Mouse (Mus musculus): ENCODE data around the gene Gtsf1l. TPM values are rescaled to one million over a fixed set of nuclear protein-coding genes. Genes with fewer than 3 reads are reported as not detected.
A peak's percentile ranks its signal among the peaks of the same experiment; 100 is the strongest.

Gtsf1l gene
- not detected for total RNA-seq (2021)

DNA sequence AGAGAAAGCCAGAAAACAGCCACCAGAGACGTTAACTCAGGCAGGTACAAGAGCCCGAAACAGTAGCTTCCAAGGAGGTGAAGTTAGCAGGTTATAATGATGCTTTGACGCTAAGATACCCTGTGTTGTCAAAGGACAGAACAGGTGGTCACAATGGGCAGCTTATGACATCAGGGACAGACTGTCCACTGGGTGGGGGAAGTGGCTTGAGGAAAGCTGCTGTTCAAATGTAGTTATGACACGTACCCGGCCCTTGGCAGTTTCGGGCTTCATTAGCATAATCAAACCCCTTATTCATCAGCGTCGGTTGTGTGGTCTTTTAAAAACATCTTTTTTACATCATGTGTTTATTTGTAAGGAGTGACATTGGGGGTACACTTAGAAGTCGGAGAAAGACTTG, at the start of gene Gtsf1l:
Gtsf1l (minus strand) TSS at position 128 of the 400 bp plus-strand sequence.
- no peak for DNase-seq

DNA sequence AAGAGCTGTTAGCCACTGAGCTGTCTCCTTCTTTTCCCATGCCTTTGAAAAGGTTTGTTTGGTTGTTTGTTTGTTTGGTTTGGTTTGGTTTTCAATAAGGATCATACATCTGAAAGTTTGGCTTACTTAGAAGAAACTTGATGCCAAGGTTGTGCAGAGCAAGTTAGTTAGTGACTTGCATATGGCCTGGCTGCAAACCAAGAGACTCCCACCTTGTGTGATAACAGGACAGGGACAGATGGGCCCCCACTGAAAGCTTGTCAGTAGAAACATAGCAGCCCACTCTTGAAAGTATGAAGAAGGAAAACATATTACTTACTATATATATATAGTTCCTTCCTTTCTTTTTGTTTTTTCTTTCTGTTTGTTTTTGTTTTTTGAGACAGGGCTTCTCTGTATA, 49.3 kb upstream of the Gtsf1l start:
- no peak for DNase-seq

DNA sequence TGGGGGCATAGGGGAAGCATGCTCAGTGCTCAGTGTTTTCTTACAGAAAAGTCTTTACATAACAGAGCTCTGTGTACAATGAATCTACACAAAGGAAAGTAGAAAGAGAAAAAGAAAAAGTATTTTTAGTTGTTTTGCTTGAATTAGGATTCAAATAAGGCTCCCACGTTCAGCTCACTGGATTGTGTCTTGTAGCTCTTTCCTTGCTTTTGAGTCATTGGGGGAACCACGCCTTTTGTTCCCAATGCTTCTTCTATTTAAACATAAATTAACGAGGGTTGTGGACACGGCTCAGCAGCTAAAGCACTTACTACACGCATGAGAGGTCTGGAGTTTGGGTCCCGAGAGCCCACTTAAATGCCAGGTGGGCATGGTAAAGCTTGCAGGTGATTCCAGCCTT, 48.3 kb upstream of the Gtsf1l start:
- no peak for DNase-seq

GRCm38 (mm10) chr2:163132314-163132713, 44.7 kb upstream of the Gtsf1l start:
- no peak for DNase-seq

DNA sequence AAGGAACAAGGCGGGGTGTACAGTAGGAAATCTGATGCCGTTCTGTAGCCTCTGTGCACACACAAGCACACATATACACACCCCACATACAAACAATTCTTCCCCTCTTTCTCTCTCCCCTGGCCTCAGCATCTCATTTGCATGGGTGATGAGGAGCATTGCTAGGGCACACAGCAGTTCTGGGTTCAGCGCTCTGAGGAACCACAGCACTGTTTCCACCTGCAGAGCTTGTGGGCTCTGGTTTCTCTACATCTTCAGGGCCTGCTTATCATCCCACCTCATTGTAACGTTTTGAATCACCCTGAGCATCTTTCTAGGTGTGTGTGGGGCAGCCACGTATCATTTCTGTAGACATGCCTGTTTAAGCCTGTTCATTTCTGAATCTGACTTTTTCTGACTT, 43.2 kb upstream of the Gtsf1l start:
- DNase-seq = no peak

- no peak for DNase-seq
These were observed 35.8 kb upstream of the Gtsf1l start for GRCm38 (mm10) chr2:163123496-163123895.

GRCm38 (mm10) chr2:163122319-163122718, 34.7 kb upstream of the Gtsf1l start:
- DNase-seq = peak; percentile 80

DNA sequence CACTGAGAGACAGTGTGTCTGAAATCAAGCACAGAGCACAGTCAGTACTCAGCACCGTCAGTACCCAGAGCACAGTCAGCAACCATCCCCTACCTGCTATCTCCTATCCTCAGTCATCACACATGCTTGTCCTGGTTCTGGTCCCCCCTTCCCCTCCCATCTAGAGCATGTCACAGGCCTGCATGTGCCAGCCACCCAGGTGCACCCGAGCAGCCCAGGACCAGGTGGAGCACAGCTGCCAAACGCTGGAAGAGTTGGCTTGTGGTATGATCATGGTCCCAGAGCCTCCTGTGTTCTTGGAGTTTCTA, 33.7 kb upstream of the Gtsf1l start:
- DNase-seq = no peak

GRCm38 (mm10) chr2:163120626-163121352, 33.1 kb upstream of the Gtsf1l start:
- no peak for DNase-seq

- no peak for DNase-seq
These were observed 24.0 kb upstream of the Gtsf1l start for GRCm38 (mm10) chr2:163111413-163112201.

- no peak for DNase-seq
These were observed 23.1 kb upstream of the Gtsf1l start for GRCm38 (mm10) chr2:163110706-163111105.

GRCm38 (mm10) chr2:163108385-163108784, 20.7 kb upstream of the Gtsf1l start:
- DNase-seq = no peak

DNA sequence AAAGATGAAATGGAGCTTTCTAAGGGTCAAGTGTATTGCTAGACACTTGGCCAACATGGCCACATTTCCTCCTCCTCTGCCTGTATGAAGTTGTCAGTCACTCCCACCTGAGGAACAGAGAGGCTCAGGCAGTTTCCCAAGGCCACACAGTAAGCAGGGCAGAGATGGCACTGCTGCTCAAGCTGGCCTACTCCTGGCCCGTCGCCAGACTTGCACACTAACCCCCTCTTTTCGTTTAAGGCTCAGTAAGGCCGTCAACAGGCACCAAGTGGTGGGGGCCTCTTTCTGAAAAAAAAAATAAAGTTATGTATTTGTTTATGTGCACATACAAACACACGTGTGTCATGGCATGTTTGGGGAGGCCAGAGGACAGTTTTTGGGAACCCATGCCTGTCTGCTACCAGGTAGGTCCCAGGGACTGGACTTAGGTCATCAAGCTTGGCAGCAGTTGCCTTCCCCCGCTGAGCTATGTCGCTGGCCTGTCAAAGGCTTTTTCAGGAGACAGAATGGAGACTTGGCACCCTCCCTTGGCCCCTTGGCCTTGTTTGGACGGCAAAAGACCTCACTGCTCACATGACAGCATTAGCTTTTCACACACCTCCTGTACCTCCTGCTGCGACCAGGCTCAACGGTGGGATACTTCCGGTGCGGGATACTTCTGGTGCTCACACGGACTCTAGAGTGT, 16.6 kb upstream of the Gtsf1l start:
- DNase-seq = peak; percentile 31

- no peak for DNase-seq
These were observed 15.4 kb upstream of the Gtsf1l start for GRCm38 (mm10) chr2:163102900-163103653.

GRCm38 (mm10) chr2:163102216-163102615, 14.6 kb upstream of the Gtsf1l start:
- no peak for DNase-seq

DNA sequence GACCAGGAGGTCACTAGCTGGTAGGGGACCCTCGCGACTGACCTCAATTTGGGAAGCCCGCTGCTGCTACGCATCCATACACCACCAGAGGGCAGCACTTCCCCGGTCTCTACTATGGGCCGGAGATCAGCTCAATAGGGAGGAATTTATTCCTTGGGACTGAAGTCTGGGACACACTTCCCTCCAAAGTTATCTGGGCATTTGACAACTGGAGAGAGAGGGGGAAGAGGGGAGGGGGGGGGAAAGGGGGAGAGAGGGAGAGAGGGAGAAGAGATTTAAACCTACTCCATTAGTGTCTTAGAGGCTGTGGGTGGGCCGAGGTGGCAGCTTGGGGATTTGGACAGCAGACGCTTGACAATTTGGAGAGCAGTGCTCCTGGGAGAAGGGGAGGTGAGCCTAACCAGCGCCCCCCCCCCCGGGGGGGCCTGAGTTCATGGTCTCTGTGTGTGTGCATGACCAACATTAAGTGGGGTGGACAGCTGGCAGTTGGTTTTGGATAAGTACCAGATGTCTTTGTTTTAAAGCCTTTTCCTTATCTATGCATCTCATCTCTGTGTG, 14.1 kb upstream of the Gtsf1l start:
- DNase-seq = peak; percentile 86

DNA sequence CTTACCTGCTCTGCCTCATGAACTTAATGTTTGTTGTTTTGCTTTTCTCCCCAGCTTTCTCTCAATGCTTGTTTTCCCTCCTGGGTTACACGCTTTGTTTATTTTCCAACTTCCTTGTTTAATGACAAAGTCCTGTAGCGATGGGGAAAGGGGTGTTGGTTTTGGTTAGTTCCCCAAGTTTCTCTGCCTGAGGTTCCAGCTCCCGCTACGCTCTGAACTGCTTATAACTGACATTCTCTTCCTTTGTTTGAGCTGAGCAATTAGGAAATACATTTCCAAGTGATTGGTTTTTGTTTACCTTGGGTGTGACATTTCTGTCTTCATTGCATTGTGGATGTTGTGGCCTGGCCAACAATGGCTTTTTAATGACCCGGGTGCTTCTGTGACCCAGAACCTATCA, 12.9 kb upstream of the Gtsf1l start:
- no peak for DNase-seq

DNA sequence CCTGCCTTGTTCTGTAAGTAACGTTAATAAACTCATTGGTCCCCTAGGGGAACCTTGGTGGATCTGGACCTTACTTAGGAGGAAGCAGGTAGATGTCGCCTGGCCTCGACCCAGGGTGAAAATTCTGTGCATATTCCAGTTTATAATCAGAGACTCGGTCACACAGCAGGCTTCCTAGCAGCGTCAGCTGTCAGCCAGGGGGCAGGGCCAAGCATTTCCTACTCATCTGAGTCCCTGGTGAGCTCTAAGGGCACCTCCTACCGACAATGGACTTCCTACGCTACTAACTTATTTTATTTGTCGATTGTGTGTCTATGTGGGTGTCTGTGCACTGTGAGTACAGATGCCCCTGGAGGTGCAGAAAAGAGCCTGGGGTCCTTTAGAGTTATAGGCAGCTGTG, 12.3 kb upstream of the Gtsf1l start:
- no peak for DNase-seq

DNA sequence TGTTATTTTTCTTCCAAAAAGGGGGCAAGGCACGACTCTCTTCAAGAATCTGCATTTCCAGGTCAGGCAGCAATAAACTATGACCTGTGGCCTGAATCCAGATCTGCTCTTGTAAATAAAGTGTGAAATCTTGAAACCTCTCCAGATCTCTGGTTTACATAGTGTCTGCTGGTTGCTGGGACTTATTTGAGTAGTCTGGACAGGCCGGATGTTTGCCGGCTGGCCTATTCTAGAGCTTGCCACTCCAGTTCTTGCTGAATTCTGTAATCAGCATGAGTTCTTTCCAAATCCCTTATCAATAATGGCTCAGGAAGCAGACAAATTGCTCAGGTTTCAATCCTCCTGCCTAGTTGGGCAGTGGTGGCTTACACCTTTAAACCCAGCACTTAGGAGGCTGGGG, 8.1 kb upstream of the Gtsf1l start:
- DNase-seq = no peak

DNA sequence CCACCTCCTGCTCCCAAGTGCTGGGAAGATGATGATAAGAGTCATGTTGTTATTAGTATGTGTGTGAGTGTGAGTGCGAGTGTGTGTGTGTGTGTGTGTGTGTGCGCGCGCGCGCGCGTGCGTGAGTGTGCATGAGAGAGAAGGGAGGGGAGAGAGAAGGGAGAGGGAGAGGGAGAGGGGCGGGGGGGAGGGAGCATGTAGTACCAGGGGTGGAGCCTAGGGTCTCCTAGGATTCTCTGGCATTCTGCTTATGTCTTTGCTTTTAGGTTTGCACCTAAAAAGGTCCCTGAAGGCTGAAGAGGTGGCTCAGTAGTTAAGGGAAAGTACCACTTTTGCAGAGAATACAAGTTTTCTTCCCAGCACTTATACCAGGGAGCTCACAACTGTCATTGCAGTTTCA, 7.3 kb upstream of the Gtsf1l start:
- no peak for DNase-seq

DNA sequence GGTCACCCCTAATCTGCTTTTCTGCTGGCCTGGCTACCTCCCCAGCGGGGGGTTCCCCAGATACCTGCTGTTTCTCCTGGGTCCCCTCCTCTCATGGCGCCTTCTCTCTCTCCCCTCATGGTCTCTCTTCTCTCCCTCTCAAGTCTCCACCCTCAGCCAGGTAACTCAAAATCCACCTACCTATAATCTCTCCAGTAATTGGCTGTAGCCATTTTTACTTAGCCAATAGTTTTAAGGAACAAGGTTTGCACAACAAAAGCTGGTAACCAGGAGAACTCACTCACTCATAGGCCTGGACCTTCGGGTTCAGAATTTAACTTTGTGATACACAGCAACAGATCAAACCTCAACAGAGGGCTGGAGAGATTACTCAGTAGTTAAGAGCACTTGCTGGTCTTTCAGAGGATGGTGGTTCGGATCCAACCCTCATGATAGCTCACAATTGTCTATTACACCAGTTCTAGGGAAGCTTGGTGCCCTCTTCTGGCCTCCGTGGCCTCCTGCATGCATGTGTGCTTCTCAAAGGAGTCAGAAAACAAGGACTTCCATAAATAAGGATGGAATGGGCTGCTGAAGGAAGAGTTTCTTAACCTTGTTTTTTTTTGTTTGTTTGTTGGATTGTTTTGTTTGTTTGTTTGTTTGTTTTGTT, 1.9 kb upstream of the Gtsf1l start:
- DNase-seq = no peak

- no peak for DNase-seq
These were observed 1.1 kb downstream of the Gtsf1l start for GRCm38 (mm10) chr2:163086561-163086960.
